Mouse (Mus musculus) forebrain, embryonic 16.5 days (tissue): ENCODE results near the gene Ankfy1. TPM values are rescaled to one million over a fixed set of nuclear protein-coding genes. Genes with fewer than 3 reads are reported as not detected.
A peak's percentile ranks its signal among the peaks of the same experiment; 100 is the strongest.

Experiments
- ATAC-seq: fragments of 200-750 bp; cut with Nextera tagmentation; 2 replicates; pipeline ENCODE4 v1.8.0; 2017; ENCODE audit warnings: mild to moderate bottlenecking, moderate library complexity
- H3K27ac ChIP-seq: fragments of 300-500 bp; sonication (generic); 2 replicates; pipeline ENCODE4 v1.5.1; 2014; ENCODE audit warnings: low read length, control low read depth
- H3K27me3 ChIP-seq: fragments of 300-500 bp; sonication (generic); replicated peaks from 2 replicates; pipeline ENCODE4 v1.6.1; 2014; ENCODE audit warnings: low read length; ENCODE audit not compliant: control insufficient read depth, insufficient read depth
- H3K36me3 ChIP-seq: fragments of 300-500 bp; sonication (generic); 2 replicates; pipeline ENCODE4 v1.6.1; 2014; ENCODE audit not compliant: control insufficient read depth, insufficient read depth
- H3K4me1 ChIP-seq: fragments of 300-500 bp; sonication (generic); replicated peaks from 2 replicates; pipeline ENCODE4 v1.6.1; 2014; ENCODE audit warnings: low read length; ENCODE audit not compliant: control insufficient read depth, insufficient read depth
- H3K4me2 ChIP-seq: fragments of 300-500 bp; sonication (generic); 2 replicates; pipeline ENCODE4 v1.6.1; 2014; ENCODE audit warnings: mild to moderate bottlenecking, low read length, control low read depth
- H3K4me3 ChIP-seq: fragments of 300-500 bp; sonication (generic); replicated peaks from 2 replicates; pipeline ENCODE4 v1.5.1; 2014; ENCODE audit warnings: mild to moderate bottlenecking, low read length, control low read depth
- H3K9ac ChIP-seq: fragments of 300-500 bp; sonication (generic); replicated peaks from 2 replicates; pipeline ENCODE4 v1.6.1; 2014; ENCODE audit warnings: low read depth, low read length, control low read depth
- H3K9me3 ChIP-seq: fragments of 300-500 bp; sonication (generic); 2 replicates; pipeline ENCODE4 v1.6.1; 2016; ENCODE audit warnings: low read length; ENCODE audit not compliant: control insufficient read depth
- WGBS: fragments of 180-500 bp; shearing (Covaris S2); extraction: QIAGEN DNeasy Blood & Tissue Kit; methylation state at CpG from one replicate; pipeline ENCODE4 v1.1.7; 2014; 5-methylcytosine and 5-hydroxymethylcytosine counted together
- polyA plus RNA-seq: library from polyadenylated mRNA; unstranded; fragments of >200 nt; fragmentation: Nextera tagmentation; extraction: Ambion mirVana; gene quantifications from 2 replicates; pipeline ENCODE4 v1.2.1, GENCODE M21; 2015

Ankfy1 gene
- polyA plus RNA-seq, 1 experiment from 2014 or later, result 34.8 TPM

- Histone ChIP-seq H3K4me2 (peak within 1 kb of the TSS; percentile 98), H3K4me1 (peaks cover 15% of the 10 kb centered on the region), H3K9ac (peak within 1 kb of the TSS; percentile 88), H3K4me3 (peak within 1 kb of the TSS; percentile 75), H3K36me3 (no peaks in the 10 kb centered on the region), H3K9me3 (no peaks in the 10 kb centered on the region), H3K27me3 (no peaks in the 10 kb centered on the region), H3K27ac (peak within 1 kb of the TSS; percentile 86)
- peak; percentile 96 for ATAC-seq
- WGBS, result under 1% methylated on average over 69 of the region's 69 CpGs
Measured at GRCm38 (mm10) chr11:72795455-72796295, 105.9 kb downstream of the Ankfy1 start, which contains the start of the genes Cyb5d2 and Zzef1. Gene Cyb5d2, minus strand, starts transcription at chr11:72796142. Gene Zzef1, plus strand, starts transcription at chr11:72796226.

GRCm38 (mm10) chr11:72796296-72796687, 106.5 kb downstream of the Ankfy1 start:
- no peaks in the 10 kb centered on the region for H3K27me3 ChIP-seq
- under 1% methylated on average over 38 of the region's 42 CpGs for WGBS
- peak overlapping the region; percentile 75 for H3K4me3 ChIP-seq
- H3K36me3 ChIP-seq, result no peaks in the 10 kb centered on the region
- peak; percentile 51; the same call in 1 of the 2 replicates for ATAC-seq
- no peaks in the 10 kb centered on the region for H3K9me3 ChIP-seq
- peak overlapping the region; percentile 34 for H3K27ac ChIP-seq
- peak overlapping the region; percentile 77 for H3K9ac ChIP-seq
- H3K4me1 ChIP-seq, result peaks cover 15% of the 10 kb centered on the region
- H3K4me2 ChIP-seq, result peak overlapping the region; percentile 98

GRCm38 (mm10) chr11:72796773-72797338, 107.0 kb downstream of the Ankfy1 start:
- Histone ChIP-seq H3K4me1 (peaks cover 15% of the 10 kb centered on the region), H3K4me2 (peak overlapping the region; percentile 98), H3K27me3 (no peaks in the 10 kb centered on the region), H3K4me3 (peak overlapping the region; percentile 75), H3K27ac (no peak overlapping the region), H3K36me3 (no peaks in the 10 kb centered on the region), H3K9me3 (no peaks in the 10 kb centered on the region), H3K9ac (peak overlapping the region; percentile 77)
- no peak for ATAC-seq
- 22% methylated on average over 10 of the region's 10 CpGs for WGBS

GRCm38 (mm10) chr11:72798112-72798511, 108.3 kb downstream of the Ankfy1 start:
- Histone ChIP-seq H3K36me3 (no peaks in the 10 kb centered on the region), H3K4me1 (peaks cover 15% of the 10 kb centered on the region), H3K4me2 (no peak overlapping the region), H3K4me3 (no peak overlapping the region), H3K27me3 (no peaks in the 10 kb centered on the region), H3K27ac (no peak overlapping the region), H3K9ac (no peak overlapping the region), H3K9me3 (no peaks in the 10 kb centered on the region)
- ATAC-seq, result no peak

GRCm38 (mm10) chr11:72801182-72801581, 111.4 kb downstream of the Ankfy1 start:
- Histone ChIP-seq H3K4me3 (no peak overlapping the region), H3K9me3 (no peaks in the 10 kb centered on the region), H3K4me1 (peaks cover 9% of the 10 kb centered on the region), H3K9ac (no peak overlapping the region), H3K36me3 (no peaks in the 10 kb centered on the region), H3K27ac (no peak overlapping the region), H3K4me2 (no peak overlapping the region), H3K27me3 (no peaks in the 10 kb centered on the region)
- no peak for ATAC-seq

GRCm38 (mm10) chr11:72803038-72803437, 113.2 kb downstream of the Ankfy1 start:
- H3K9me3 ChIP-seq, result no peaks in the 10 kb centered on the region
- WGBS, result 75% methylated on average over 3 of the region's 3 CpGs
- peaks cover 8% of the 10 kb centered on the region for H3K4me1 ChIP-seq
- no peaks in the 10 kb centered on the region for H3K36me3 ChIP-seq
- H3K9ac ChIP-seq, result no peak overlapping the region
- no peak for ATAC-seq
- no peak overlapping the region for H3K27ac ChIP-seq
- H3K27me3 ChIP-seq, result no peaks in the 10 kb centered on the region
- H3K4me3 ChIP-seq, result no peak overlapping the region
- no peak overlapping the region for H3K4me2 ChIP-seq

GRCm38 (mm10) chr11:72804586-72804985, 114.8 kb downstream of the Ankfy1 start:
- no peaks in the 10 kb centered on the region for H3K9me3 ChIP-seq
- H3K9ac ChIP-seq, result no peak overlapping the region
- peaks cover 6% of the 10 kb centered on the region for H3K4me1 ChIP-seq
- no peak overlapping the region for H3K4me2 ChIP-seq
- H3K36me3 ChIP-seq, result no peaks in the 10 kb centered on the region
- H3K27me3 ChIP-seq, result no peaks in the 10 kb centered on the region
- H3K27ac ChIP-seq, result no peak overlapping the region
- ATAC-seq, result no peak
- no peak overlapping the region for H3K4me3 ChIP-seq

GRCm38 (mm10) chr11:72805232-72805631, 115.4 kb downstream of the Ankfy1 start:
- no peaks in the 10 kb centered on the region for H3K36me3 ChIP-seq
- no peak overlapping the region for H3K27ac ChIP-seq
- H3K4me1 ChIP-seq, result peaks cover 6% of the 10 kb centered on the region
- H3K9ac ChIP-seq, result no peak overlapping the region
- H3K4me2 ChIP-seq, result no peak overlapping the region
- no peak for ATAC-seq
- WGBS, result 88% methylated on average over 3 of the region's 3 CpGs
- no peaks in the 10 kb centered on the region for H3K9me3 ChIP-seq
- no peaks in the 10 kb centered on the region for H3K27me3 ChIP-seq
- H3K4me3 ChIP-seq, result no peak overlapping the region

GRCm38 (mm10) chr11:72806556-72806955, 116.8 kb downstream of the Ankfy1 start:
- H3K4me1 ChIP-seq, result peaks cover 6% of the 10 kb centered on the region
- no peak overlapping the region for H3K4me2 ChIP-seq
- H3K27ac ChIP-seq, result no peak overlapping the region
- H3K36me3 ChIP-seq, result no peaks in the 10 kb centered on the region
- no peak overlapping the region for H3K4me3 ChIP-seq
- 74% methylated on average over 2 of the region's 2 CpGs for WGBS
- H3K9me3 ChIP-seq, result no peaks in the 10 kb centered on the region
- H3K9ac ChIP-seq, result no peak overlapping the region
- no peaks in the 10 kb centered on the region for H3K27me3 ChIP-seq
- no peak for ATAC-seq
